Mouse (Mus musculus) kidney, adult 2 months (tissue): ENCODE data around the gene Plxna4. TPM values are rescaled to one million over a fixed set of nuclear protein-coding genes. Genes with fewer than 3 reads are reported as not detected.
A peak's percentile ranks its signal among the peaks of the same experiment; 100 is the strongest.

Experiments
- DNase-seq: peaks from one replicate; pipeline ENCODE4 v3.0.0; 2021
- H3K27ac ChIP-seq: fragments of 200-500 bp; 2 replicates; pipeline ENCODE4 v1.5.1; 2012; ENCODE audit warnings: low read depth, low read length, control low read depth, inconsistent platforms; ENCODE audit not compliant: insufficient read depth
- H3K27me3 ChIP-seq: fragments of 200-500 bp; replicated peaks from 2 replicates; pipeline ENCODE4 v1.6.1; 2012; ENCODE audit warnings: mild to moderate bottlenecking, moderate library complexity, low read length, inconsistent platforms; ENCODE audit not compliant: control insufficient read depth, insufficient read depth
- H3K36me3 ChIP-seq: fragments of 200-500 bp; 2 replicates; pipeline ENCODE4 v1.6.1; 2012; ENCODE audit warnings: mild to moderate bottlenecking, moderate library complexity, low read length, inconsistent platforms; ENCODE audit not compliant: control insufficient read depth, insufficient read depth
- H3K4me1 ChIP-seq: fragments of 200-500 bp; 2 replicates; pipeline ENCODE4 v1.6.1; 2011; ENCODE audit warnings: low read length; ENCODE audit not compliant: control insufficient read depth, insufficient read depth
- H3K4me3 ChIP-seq: fragments of 200-500 bp; 2 replicates; pipeline ENCODE4 v1.5.1; 2011; ENCODE audit warnings: mild to moderate bottlenecking, low read depth, low read length, control low read depth; ENCODE audit not compliant: insufficient read depth
- CTCF ChIP-seq: fragments of 200-500 bp; conservative IDR thresholded peaks from 2 replicates; pipeline ENCODE4 v1.5.1; 2011; ENCODE audit warnings: low read depth, mild to moderate bottlenecking, control low read depth, low read length, moderate library complexity, mixed read lengths; ENCODE audit not compliant: insufficient read depth, insufficient read length
- POLR2A ChIP-seq: fragments of 200-500 bp; IDR thresholded peaks from one replicate; pipeline ENCODE4 v1.6.1; 2011; ENCODE audit warnings: low read depth, low read length, control low read depth
- WGBS: fragments of 180-500 bp; shearing (Covaris S2); methylation state at CpG from one replicate; pipeline ENCODE4 v1.1.7; 2018; 5-methylcytosine and 5-hydroxymethylcytosine counted together
- polyA plus RNA-seq: library from polyadenylated mRNA; depleted of rRNA; stranded (reverse); fragments of >200 nt; gene quantifications from 2 replicates; pipeline ENCODE4 v1.2.3, GENCODE M21; 2012

Plxna4 gene
- polyA plus RNA-seq, 1 experiment: 1.8 TPM

GRCm38 (mm10) chr6:32601306-32601705, 13.3 kb upstream of the Plxna4 start:
- TF ChIP-seq POLR2A (no peak), CTCF (no peak)
- no peaks in the 10 kb centered on the region for H3K4me1 ChIP-seq
- H3K27ac ChIP-seq: no peak overlapping the region
- WGBS: 60% methylated on average over 2 of the region's 2 CpGs
- no peak overlapping the region for H3K4me3 ChIP-seq
- no peaks in the 10 kb centered on the region for H3K36me3 ChIP-seq
- no peaks in the 10 kb centered on the region for H3K27me3 ChIP-seq
- peak; percentile 53 for DNase-seq

- no peak overlapping the region for H3K4me3 ChIP-seq
- no peak for DNase-seq
- no peaks in the 10 kb centered on the region for H3K4me1 ChIP-seq
- no peaks in the 10 kb centered on the region for H3K36me3 ChIP-seq
- TF ChIP-seq CTCF (no peak), POLR2A (no peak)
- no peak overlapping the region for H3K27ac ChIP-seq
- WGBS: 36% methylated on average over 3 of the region's 3 CpGs
- H3K27me3 ChIP-seq: no peaks in the 10 kb centered on the region
These were observed 7.6 kb upstream of the Plxna4 start for GRCm38 (mm10) chr6:32595591-32595990.

- DNase-seq: peak; percentile 76
- peaks cover 4% of the 10 kb centered on the region; the same call in 1 of the 2 replicates for H3K4me1 ChIP-seq
- H3K36me3 ChIP-seq: no peaks in the 10 kb centered on the region
- H3K27me3 ChIP-seq: no peaks in the 10 kb centered on the region; the same call in 1 of the 2 replicates
- H3K27ac ChIP-seq: no peak overlapping the region
- no peak overlapping the region for H3K4me3 ChIP-seq
- WGBS: 39% methylated on average over 13 of the region's 13 CpGs
- TF ChIP-seq CTCF (peak; percentile 85), POLR2A (no peak)
These were observed 3.2 kb upstream of the Plxna4 start for GRCm38 (mm10) chr6:32590979-32591758.

GRCm38 (mm10) chr6:32589632-32590031, 1.6 kb upstream of the Plxna4 start:
- TF ChIP-seq POLR2A (no peak), CTCF (no peak)
- H3K4me1 ChIP-seq: peaks cover 4% of the 10 kb centered on the region; the same call in 1 of the 2 replicates
- H3K27ac ChIP-seq: no peak overlapping the region
- no peaks in the 10 kb centered on the region; the same call in 1 of the 2 replicates for H3K27me3 ChIP-seq
- WGBS: 71% methylated on average over 4 of the region's 4 CpGs
- H3K36me3 ChIP-seq: no peaks in the 10 kb centered on the region
- no peak for DNase-seq
- H3K4me3 ChIP-seq: no peak overlapping the region

- H3K36me3 ChIP-seq: no peaks in the 10 kb centered on the region
- peak overlapping the region; percentile 60 for H3K4me3 ChIP-seq
- TF ChIP-seq CTCF: no peak
- TF ChIP-seq POLR2A: no peak
- H3K4me1 ChIP-seq: peaks cover 4% of the 10 kb centered on the region; the same call in 1 of the 2 replicates
- under 1% methylated on average over 78 of the region's 82 CpGs for WGBS
- H3K27ac ChIP-seq: no peak overlapping the region
- no peaks in the 10 kb centered on the region; the same call in 1 of the 2 replicates for H3K27me3 ChIP-seq
- peak; percentile 76 for DNase-seq
These were observed 619 bp downstream of the Plxna4 start for GRCm38 (mm10) chr6:32587136-32588009.

- no peaks in the 10 kb centered on the region for H3K36me3 ChIP-seq
- DNase-seq: no peak
- peak overlapping the region; percentile 60 for H3K4me3 ChIP-seq
- peaks cover 4% of the 10 kb centered on the region; the same call in 1 of the 2 replicates for H3K4me1 ChIP-seq
- no peaks in the 10 kb centered on the region; the same call in 1 of the 2 replicates for H3K27me3 ChIP-seq
- TF ChIP-seq POLR2A (no peak), CTCF (no peak)
- H3K27ac ChIP-seq: no peak overlapping the region
- WGBS: 3% methylated on average over 13 of the region's 13 CpGs
These were observed 1.2 kb downstream of the Plxna4 start for GRCm38 (mm10) chr6:32586821-32587135.

GRCm38 (mm10) chr6:32586390-32586789, 1.6 kb downstream of the Plxna4 start:
- Histone ChIP-seq H3K27ac (no peak overlapping the region), H3K36me3 (no peaks in the 10 kb centered on the region), H3K27me3 (no peaks in the 10 kb centered on the region; the same call in 1 of the 2 replicates), H3K4me1 (peaks cover 4% of the 10 kb centered on the region; the same call in 1 of the 2 replicates), H3K4me3 (peak overlapping the region; percentile 60)
- DNase-seq: peak; percentile 20
- TF ChIP-seq CTCF: no peak
- 3% methylated on average over 13 of the region's 13 CpGs for WGBS
